Mouse (Mus musculus) cortical plate, adult 2 months (tissue): Measurements from ENCODE around the gene F2rl2.
A peak's percentile ranks its signal among the peaks of the same experiment; 100 is the strongest.

Source experiments
- CTCF ChIP-seq: fragments of 200-500 bp; IDR thresholded peaks from 2 replicates; pipeline ENCODE4 v1.5.1; 2011; ENCODE audit warnings: mild to moderate bottlenecking, control low read depth, low read length; ENCODE audit not compliant: insufficient read depth; ENCODE audit errors: extremely low read depth
- POLR2A ChIP-seq: fragments of 200-500 bp; IDR thresholded peaks from 2 replicates; pipeline ENCODE4 v1.6.1; 2011; ENCODE audit warnings: mild to moderate bottlenecking, low read length, control low read depth; ENCODE audit not compliant: insufficient read depth; ENCODE audit errors: extremely low read depth

- no peak for TF ChIP-seq POLR2A
- TF ChIP-seq CTCF: peak; percentile 73
Observed at GRCm38 (mm10) chr13:95719320-95720232, 22.9 kb downstream of the F2rl2 start.
